17 mouse cellular contexts compared by ENCODE assay signal in the genomic region with DNA sequence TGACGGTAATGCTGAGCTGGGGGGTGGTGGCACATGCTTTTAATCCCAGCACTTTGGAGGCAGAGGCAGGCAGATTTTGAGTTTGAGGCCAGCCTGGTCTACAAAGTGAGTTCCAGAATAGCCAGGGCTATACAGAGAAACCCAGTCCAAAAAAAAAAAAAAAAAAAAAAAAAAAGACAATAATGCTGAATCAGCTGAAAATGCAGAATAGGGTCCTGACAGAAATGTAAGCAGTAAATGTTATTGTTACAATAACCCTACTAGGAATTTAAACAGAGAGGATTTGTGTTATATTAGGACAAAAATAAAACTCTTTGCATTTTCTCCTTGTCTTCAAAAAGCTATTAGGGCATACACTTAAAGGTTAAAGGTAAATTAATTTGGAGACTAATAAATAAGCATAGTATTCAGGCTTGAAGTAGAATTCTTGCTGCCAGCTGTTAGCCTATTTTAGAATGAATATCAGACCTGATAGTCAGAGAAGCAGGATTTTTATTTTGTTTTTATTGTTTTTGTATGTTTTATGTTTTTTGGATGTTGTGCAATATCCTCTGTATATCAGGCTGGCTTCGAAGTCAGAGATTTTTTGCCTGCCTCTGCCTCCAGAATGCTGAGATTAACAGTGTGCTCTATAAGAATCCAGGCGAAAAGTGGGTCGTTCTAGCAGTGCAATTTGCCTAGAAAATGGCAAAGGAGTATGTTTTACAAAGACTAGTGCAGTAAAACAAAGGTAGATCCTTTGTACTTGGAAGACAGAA.
"Had no signal": no experiment of that assay in that cellular context is flagged by ENCODE, and none has a peak within 500 bp of the region (broad histone marks: within the 10 kb centered on the region; RNA-seq: fewer than 3 reads in every experiment).

No protein-coding gene starts in this region.

- H3K4me1 ChIP-seq: midbrain, embryonic 13.5 days; midbrain, embryonic 15.5 days; neural tube, embryonic 13.5 days; neural tube, embryonic 15.5 days had no signal

- H3K9ac ChIP-seq: lung, embryonic 14.5 days; midbrain, embryonic 13.5 days; midbrain, embryonic 15.5 days; neural tube, embryonic 13.5 days; neural tube, embryonic 15.5 days had no signal

- H3K4me3 ChIP-seq: midbrain, embryonic 13.5 days; midbrain, embryonic 15.5 days; neural tube, embryonic 13.5 days; neural tube, embryonic 15.5 days had no signal

- DNase-seq: lung, adult 18-20 months; lung, embryonic 14.5 days; lung, postnatal 10 days; lung, postnatal 4 days; retina, postnatal 1 day; right cerebral cortex, adult 18-20 months; right cerebral cortex, postnatal 25 days; right cerebral cortex, postnatal 4 days; spleen, adult 18-20 months; thymus, adult 18-20 months; thymus, postnatal 14 days; thymus, postnatal 36 days had no signal

- H3K27ac ChIP-seq: midbrain, embryonic 13.5 days; midbrain, embryonic 15.5 days; neural tube, embryonic 13.5 days; neural tube, embryonic 15.5 days had no signal

- H3K36me3 ChIP-seq: midbrain, embryonic 13.5 days; midbrain, embryonic 15.5 days; neural tube, embryonic 13.5 days; neural tube, embryonic 15.5 days had no signal

- H3K9me3 ChIP-seq: midbrain, embryonic 13.5 days; midbrain, embryonic 15.5 days; neural tube, embryonic 13.5 days; neural tube, embryonic 15.5 days had no signal

- H3K27me3 ChIP-seq: midbrain, embryonic 13.5 days; midbrain, embryonic 15.5 days; neural tube, embryonic 13.5 days; neural tube, embryonic 15.5 days had no signal

- H3K4me2 ChIP-seq: lung, embryonic 14.5 days; midbrain, embryonic 11.5 days; midbrain, embryonic 13.5 days; midbrain, embryonic 15.5 days; neural tube, embryonic 13.5 days; neural tube, embryonic 15.5 days had no signal
